Mouse (Mus musculus) erythroblast, embryonic 14.5 days (primary cell): ENCODE measurements around the gene Wdr83os. TPM values are rescaled to one million over a fixed set of nuclear protein-coding genes. Genes with fewer than 3 reads are reported as not detected.
"Not testable (repeated sequence)": the region's sequence is repeated elsewhere in the genome, so short reads cannot be mapped to it uniquely, and the experiment has no call there.

Experiments
- H3K27me3 ChIP-seq: 2 replicates; pipeline ENCODE4 v1.6.1; 2012; ENCODE audit warnings: inconsistent platforms; ENCODE audit not compliant: control insufficient read depth
- H3K36me3 ChIP-seq: 2 replicates; pipeline ENCODE4 v1.6.1; 2012; ENCODE audit warnings: mild to moderate bottlenecking, inconsistent platforms; ENCODE audit not compliant: control insufficient read depth
- H3K4me1 ChIP-seq: 2 replicates; pipeline ENCODE4 v1.6.1; 2012; ENCODE audit warnings: inconsistent platforms; ENCODE audit not compliant: control insufficient read depth
- H3K4me3 ChIP-seq: replicated peaks from 2 replicates; pipeline ENCODE3; 2012; ENCODE audit warnings: moderate library complexity, mild to moderate bottlenecking, inconsistent platforms
- H3K9me3 ChIP-seq: 2 replicates; pipeline ENCODE4 v1.6.1; 2012; ENCODE audit warnings: low read length, inconsistent platforms, mixed read lengths; ENCODE audit not compliant: control insufficient read depth
- GATA1 ChIP-seq: IDR thresholded peaks from 2 replicates; pipeline ENCODE4 v1.6.1; 2012; ENCODE audit warnings: low read length, inconsistent platforms, mixed read lengths
- TAL1 ChIP-seq: IDR thresholded peaks from 3 replicates; pipeline ENCODE4 v1.6.1; 2012; ENCODE audit warnings: low read length, inconsistent platforms, mixed read lengths
- polyA plus RNA-seq: library from polyadenylated mRNA; stranded (reverse); fragments of >175 nt; gene quantifications from 2 replicates; pipeline ENCODE4 v1.2.3, GENCODE M21; 2012

Wdr83os gene
- polyA plus RNA-seq, 1 experiment, result 0.28 TPM

GRCm38 (mm10) chr8:85095566-85095965 lies 15.0 kb downstream of the Wdr83os start:
- Histone ChIP-seq H3K4me3 (no peak overlapping the region), H3K36me3 (peaks cover 49% of the 10 kb centered on the region), H3K9me3 (no peaks in the 10 kb centered on the region), H3K4me1 (peaks cover 9% of the 10 kb centered on the region), H3K27me3 (no peaks in the 10 kb centered on the region)
- TF ChIP-seq TAL1 (no peak), GATA1 (no peak)

DNA sequence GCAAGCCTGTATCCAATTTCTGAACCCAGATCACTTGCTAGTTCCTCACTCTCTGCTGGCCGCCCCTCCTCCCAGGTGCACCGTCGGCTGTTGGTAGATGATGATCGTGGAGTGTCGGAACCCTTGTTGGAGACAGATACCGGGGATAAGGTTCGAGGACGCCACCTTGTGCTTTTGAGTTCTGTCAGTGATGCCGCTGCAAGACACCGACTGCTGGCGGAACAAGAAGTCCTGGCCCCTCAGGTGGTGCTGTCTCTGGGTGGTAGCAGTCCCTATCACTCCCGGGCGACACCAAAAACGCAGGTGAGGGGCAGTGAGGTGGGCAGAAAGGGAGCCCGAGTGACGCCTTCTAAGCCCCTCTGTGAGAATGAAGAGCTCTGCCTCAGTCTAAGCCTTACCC lies 15.7 kb downstream of the Wdr83os start:
- Histone ChIP-seq H3K4me1 (peaks cover 7% of the 10 kb centered on the region), H3K4me3 (no peak overlapping the region), H3K36me3 (peaks cover 44% of the 10 kb centered on the region), H3K9me3 (no peaks in the 10 kb centered on the region), H3K27me3 (no peaks in the 10 kb centered on the region)
- TF ChIP-seq TAL1, result no peak
- TF ChIP-seq GATA1, result no peak

DNA sequence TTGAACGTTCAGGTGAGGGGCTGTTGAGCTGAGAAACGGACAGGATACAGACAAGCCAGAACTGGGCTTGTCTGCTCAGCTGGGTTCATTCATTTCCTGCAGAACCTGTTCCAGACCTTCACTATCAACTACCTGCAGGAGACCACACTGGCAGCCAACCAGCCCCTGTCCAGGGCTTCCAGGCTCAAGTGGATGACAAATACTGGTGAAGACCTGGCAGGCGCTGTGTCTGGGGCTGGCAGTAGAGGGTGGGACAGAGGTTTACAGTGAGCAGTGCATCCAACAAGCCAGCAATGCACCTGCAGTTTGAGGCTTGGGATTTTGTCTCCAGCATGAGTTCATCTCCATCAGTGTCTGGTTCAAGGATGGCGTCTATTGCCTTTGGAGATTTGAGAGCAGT lies 16.3 kb downstream of the Wdr83os start:
- peaks cover 4% of the 10 kb centered on the region for H3K9me3 ChIP-seq
- peaks cover under 1% of the 10 kb centered on the region; the same call in 1 of the 2 replicates for H3K4me1 ChIP-seq
- no peak overlapping the region for H3K4me3 ChIP-seq
- H3K27me3 ChIP-seq, result no peaks in the 10 kb centered on the region
- TF ChIP-seq TAL1, result no peak
- TF ChIP-seq GATA1, result no peak
- peaks cover 39% of the 10 kb centered on the region for H3K36me3 ChIP-seq

- TF ChIP-seq TAL1 (no peak), GATA1 (no peak)
- Histone ChIP-seq H3K36me3 (peaks cover 26% of the 10 kb centered on the region), H3K27me3 (no peaks in the 10 kb centered on the region)
These were observed 19.6 kb downstream of the Wdr83os start for GRCm38 (mm10) chr8:85100076-85100665.

DNA sequence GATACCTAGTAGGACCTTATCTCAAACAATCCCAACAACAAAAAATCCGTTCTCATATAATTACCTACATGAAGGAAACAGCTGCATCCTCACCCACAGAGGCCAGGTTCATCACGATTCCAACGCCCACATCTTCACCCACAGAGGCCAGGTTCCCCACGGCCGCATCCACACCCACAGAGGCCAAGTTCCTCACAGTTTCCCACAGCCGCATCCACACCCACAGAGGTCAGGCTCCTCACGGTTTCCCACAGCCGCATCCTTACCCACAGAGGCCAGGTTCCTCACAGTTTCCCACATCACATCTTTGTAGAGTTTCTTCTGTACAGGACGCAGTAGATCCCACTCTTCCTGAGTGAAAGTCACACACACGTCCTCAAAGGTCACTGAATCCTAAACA lies 32.7 kb downstream of the Wdr83os start:
- no peak overlapping the region for H3K4me3 ChIP-seq
- TF ChIP-seq TAL1, result no peak
- no peak for TF ChIP-seq GATA1
- H3K9me3 ChIP-seq, result no peaks in the 10 kb centered on the region
- no peaks in the 10 kb centered on the region for H3K27me3 ChIP-seq
- no peaks in the 10 kb centered on the region for H3K4me1 ChIP-seq
- no peaks in the 10 kb centered on the region; the same call in 1 of the 2 replicates for H3K36me3 ChIP-seq

More at GRCm38 (mm10) chr8:85100076-85100665, 19.6 kb downstream of the Wdr83os start:
- peaks cover 4% of the 10 kb centered on the region for H3K9me3 ChIP-seq
- no peak overlapping the region for H3K4me3 ChIP-seq
- no peaks in the 10 kb centered on the region for H3K4me1 ChIP-seq

DNA sequence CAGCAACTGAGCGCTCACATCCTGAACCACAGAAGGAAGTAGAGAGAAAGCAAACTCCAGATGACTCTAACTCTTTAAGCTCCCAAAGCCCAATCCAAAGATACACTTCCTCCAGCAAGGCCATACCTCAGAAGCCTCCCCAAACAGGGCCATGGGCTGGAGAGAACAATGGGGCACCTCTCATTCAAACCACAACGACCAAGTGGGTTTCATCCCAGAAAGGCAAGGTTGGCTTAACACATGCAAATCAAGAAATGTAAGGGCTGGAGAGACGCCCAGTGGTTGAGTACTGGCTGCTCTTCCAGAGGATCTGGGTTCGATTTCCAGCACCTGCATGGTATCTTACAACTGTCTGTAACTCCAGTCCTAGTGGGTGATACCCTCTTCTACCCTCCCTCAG lies 35.0 kb downstream of the Wdr83os start:
- H3K9me3 ChIP-seq, result no peaks in the 10 kb centered on the region
- TF ChIP-seq GATA1 (no peak), TAL1 (no peak)

DNA sequence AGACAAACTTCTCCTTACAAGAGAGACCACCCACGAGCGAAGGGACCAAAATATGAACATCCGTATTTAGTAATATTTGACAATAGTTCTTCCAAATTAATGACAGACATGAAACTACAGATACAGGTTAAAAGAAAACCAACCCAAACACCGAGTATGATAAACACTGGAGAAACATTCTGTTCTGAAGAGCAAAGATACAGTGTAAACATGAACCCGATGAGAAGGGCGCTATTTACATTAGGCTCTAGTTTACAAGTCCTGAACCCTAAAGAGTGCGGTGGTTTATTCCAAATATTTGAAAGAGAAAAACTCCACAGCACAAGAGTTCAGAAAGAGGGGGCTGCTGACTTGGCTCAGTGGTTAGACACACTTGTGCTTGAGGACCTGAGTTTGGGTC lies 36.4 kb downstream of the Wdr83os start:
- peaks cover 14% of the 10 kb centered on the region for H3K27me3 ChIP-seq
- TF ChIP-seq GATA1, result no peak
- no peak for TF ChIP-seq TAL1
- H3K4me3 ChIP-seq, result no peak overlapping the region
- H3K9me3 ChIP-seq, result no peaks in the 10 kb centered on the region
- no peaks in the 10 kb centered on the region for H3K36me3 ChIP-seq
- H3K4me1 ChIP-seq, result peaks cover 3% of the 10 kb centered on the region; the same call in 1 of the 2 replicates

More for the DNA sequence above, 35.0 kb downstream of the Wdr83os start:
- Histone ChIP-seq H3K4me1 (peaks cover 3% of the 10 kb centered on the region; the same call in 1 of the 2 replicates), H3K27me3 (peaks cover 13% of the 10 kb centered on the region), H3K36me3 (no peaks in the 10 kb centered on the region), H3K4me3 (no peak overlapping the region)

- H3K9me3 ChIP-seq, result no peaks in the 10 kb centered on the region
- peak overlapping the region; percentile 52 for H3K4me3 ChIP-seq
- peaks cover 3% of the 10 kb centered on the region; the same call in 1 of the 2 replicates for H3K4me1 ChIP-seq
- peaks cover 14% of the 10 kb centered on the region for H3K27me3 ChIP-seq
- TF ChIP-seq TAL1, result no peak
- H3K36me3 ChIP-seq, result no peaks in the 10 kb centered on the region
These were observed 38.8 kb downstream of the Wdr83os start for GRCm38 (mm10) chr8:85119052-85119981.

GRCm38 (mm10) chr8:85120251-85120650 lies 39.7 kb downstream of the Wdr83os start:
- not testable (repeated sequence) for H3K4me1 ChIP-seq, H3K4me3 ChIP-seq, H3K9me3 ChIP-seq, H3K36me3 ChIP-seq
- H3K27me3 ChIP-seq, result peaks cover 14% of the 10 kb centered on the region
